Mouse (Mus musculus): ENCODE data around the gene Adcy10. TPM values are rescaled to one million over a fixed set of nuclear protein-coding genes. Genes with fewer than 3 reads are reported as not detected.

Gene Adcy10
- total and polyA plus RNA-seq, 2 experiments from 2014 or later: 0.64 TPM; not detected in 1

GRCm38 (mm10) chr1:165618201-165618624 lies 133.2 kb downstream of the Adcy10 start:
- Histone ChIP-seq H3K27me3 (ENCODE audit: insufficient read depth, low read length) (no peaks in the 10 kb centered on the region), H3K9ac (replicated peaks; ENCODE audit: low read length, poor library complexity, severe bottlenecking) (no peak overlapping the region), H3K27ac (ENCODE audit: low read depth, low read length) (no peak overlapping the region; the same call in 1 of the 2 replicates), H3K9me3 (ENCODE audit: low read length) (no peaks in the 10 kb centered on the region), H3K4me2 (ENCODE audit: low read depth, low read length, poor library complexity, severe bottlenecking) (no peak overlapping the region), H3K4me3 (ENCODE audit: low read depth, low read length) (no peak overlapping the region), H3K36me3 (ENCODE audit: insufficient read depth, low read length) (no peaks in the 10 kb centered on the region; the same call in 1 of the 2 replicates), H3K4me1 (ENCODE audit: insufficient read depth, low read length) (no peaks in the 10 kb centered on the region; the same call in none of the 2 replicates)
- 45% methylated on average over 9 of the region's 9 CpGs for WGBS
- ATAC-seq (ENCODE audit: low FRiP score) (no peak; the same call in 1 of the 2 replicates), DNase-seq (ENCODE audit: low spot score) (no peak)
- TF ChIP-seq CTCF (IDR thresholded peaks at IDR 0.05): no peak

GRCm38 (mm10) chr1:165625058-165625457 lies 140.1 kb downstream of the Adcy10 start:
- Histone ChIP-seq H3K27ac (ENCODE audit: low read depth, low read length) (no peak overlapping the region), H3K4me2 (ENCODE audit: low read depth, low read length, poor library complexity, severe bottlenecking) (no peak overlapping the region), H3K4me3 (ENCODE audit: low read depth, low read length) (no peak overlapping the region), H3K9me3 (ENCODE audit: low read length) (no peaks in the 10 kb centered on the region), H3K36me3 (ENCODE audit: insufficient read depth, low read length) (no peaks in the 10 kb centered on the region), H3K9ac (replicated peaks; ENCODE audit: low read length, poor library complexity, severe bottlenecking) (no peak overlapping the region), H3K4me1 (ENCODE audit: insufficient read depth, low read length) (no peaks in the 10 kb centered on the region), H3K27me3 (ENCODE audit: insufficient read depth, low read length) (no peaks in the 10 kb centered on the region)
- no peak for ATAC-seq (ENCODE audit: low FRiP score)
- DNase-seq (ENCODE audit: low spot score): no peak
- WGBS: 90% methylated on average over 5 of the region's 5 CpGs
- TF ChIP-seq CTCF (IDR thresholded peaks at IDR 0.05): no peak

GRCm38 (mm10) chr1:165625896-165626295 lies 140.9 kb downstream of the Adcy10 start:
- Histone ChIP-seq H3K36me3 (ENCODE audit: insufficient read depth, low read length) (no peaks in the 10 kb centered on the region), H3K27me3 (ENCODE audit: insufficient read depth, low read length) (no peaks in the 10 kb centered on the region), H3K9me3 (ENCODE audit: low read length) (no peaks in the 10 kb centered on the region), H3K4me3 (ENCODE audit: low read depth, low read length) (no peak overlapping the region), H3K27ac (ENCODE audit: low read depth, low read length) (no peak overlapping the region), H3K4me1 (ENCODE audit: insufficient read depth, low read length) (no peaks in the 10 kb centered on the region), H3K4me2 (ENCODE audit: low read depth, low read length, poor library complexity, severe bottlenecking) (no peak overlapping the region), H3K9ac (replicated peaks; ENCODE audit: low read length, poor library complexity, severe bottlenecking) (no peak overlapping the region)
- DNase-seq (ENCODE audit: low spot score) (no peak), ATAC-seq (ENCODE audit: low FRiP score) (no peak)
- no peak for TF ChIP-seq CTCF (IDR thresholded peaks at IDR 0.05)
- WGBS: 76% methylated on average over 5 of the region's 5 CpGs

Other genes starting within 250 kb of the Adcy10 start
- 27.0 and 41.3 TPM in 2 replicates for gene Tiprl, start 248.2 kb upstream of the Adcy10 start, total RNA-seq (2014; rRNA removed)
- gene Tiprl, start 248.2 kb upstream of the Adcy10 start, polyA plus RNA-seq (2015; fragmentation: Nextera tagmentation; extraction: Ambion mirVana): 140 and 144 TPM in 2 replicates
- 51.3 and 61.0 TPM in 2 replicates for gene Gpr161, start 189.4 kb upstream of the Adcy10 start, total RNA-seq (2014; rRNA removed)
- gene Gpr161, start 189.4 kb upstream of the Adcy10 start, polyA plus RNA-seq (2015; fragmentation: Nextera tagmentation; extraction: Ambion mirVana): 2.5 and 2.7 TPM in 2 replicates
- 38.4 and 44.8 TPM in 2 replicates for gene Dcaf6, start 24.7 kb upstream of the Adcy10 start, total RNA-seq (2014; rRNA removed)
- 18.7 and 19.9 TPM in 2 replicates for gene Dcaf6, start 24.7 kb upstream of the Adcy10 start, polyA plus RNA-seq (2015; fragmentation: Nextera tagmentation; extraction: Ambion mirVana)
- 110 and 130 TPM in 2 replicates for gene Mpc2, start 24.5 kb upstream of the Adcy10 start, total RNA-seq (2014; rRNA removed)
- 267 and 274 TPM in 2 replicates for gene Mpc2, start 24.5 kb upstream of the Adcy10 start, polyA plus RNA-seq (2015; fragmentation: Nextera tagmentation; extraction: Ambion mirVana)
- gene Mpzl1, start 149.4 kb downstream of the Adcy10 start, total RNA-seq (2014; rRNA removed): 29.7 and 38.2 TPM in 2 replicates
- 138 and 146 TPM in 2 replicates for gene Mpzl1, start 149.4 kb downstream of the Adcy10 start, polyA plus RNA-seq (2015; fragmentation: Nextera tagmentation; extraction: Ambion mirVana)
- 7.6 and 7.9 TPM in 2 replicates for gene Rcsd1, start 224.6 kb downstream of the Adcy10 start, total RNA-seq (2014; rRNA removed)
- 8.0 and 9.1 TPM in 2 replicates for gene Rcsd1, start 224.6 kb downstream of the Adcy10 start, polyA plus RNA-seq (2015; fragmentation: Nextera tagmentation; extraction: Ambion mirVana)